Mouse (Mus musculus) CH12.LX (cell line): Measurements from ENCODE around the gene Gipr. TPM values are rescaled to one million over a fixed set of nuclear protein-coding genes. Genes with fewer than 3 reads are reported as not detected.
A peak's percentile ranks its signal among the peaks of the same experiment; 100 is the strongest.

Experiments
- DNase-seq: peaks from one replicate; pipeline ENCODE4 v3.0.0-alpha.2; 2013; ENCODE audit errors: extremely low read depth
- H3K27ac ChIP-seq: 2 replicates; pipeline ENCODE4 v1.5.1; 2012; ENCODE audit warnings: low read depth, mild to moderate bottlenecking, control low read depth, moderate library complexity; ENCODE audit not compliant: insufficient read depth
- H3K27me3 ChIP-seq: replicated peaks from 2 replicates; pipeline ENCODE3; 2012; ENCODE audit warnings: inconsistent platforms
- H3K36me3 ChIP-seq, 2 experiments: replicated peaks in 1 of 2; 2 replicates each; pipeline versions ENCODE3 to v1.6.1; 2012; ENCODE audit warnings: inconsistent platforms in 1 of 2, low read length in 1 of 2, mild to moderate bottlenecking in 1 of 2, mixed read lengths in 1 of 2, moderate library complexity in 1 of 2; ENCODE audit not compliant: control insufficient read depth in 1 of 2, insufficient read depth in 1 of 2
- H3K4me1 ChIP-seq, 2 experiments: 2 replicates each; pipeline ENCODE4 v1.6.1; 2012; ENCODE audit warnings: inconsistent platforms in 1 of 2, moderate library complexity in 1 of 2; ENCODE audit not compliant: insufficient read depth in 2 of 2, control insufficient read depth in 1 of 2
- H3K4me2 ChIP-seq: 2 replicates; pipeline ENCODE4 v1.6.1; 2012; ENCODE audit warnings: low read depth, mild to moderate bottlenecking, control low read depth; ENCODE audit not compliant: poor library complexity, insufficient read depth, severe bottlenecking
- H3K4me3 ChIP-seq, 3 experiments: fragments of 150-350 bp in 1 of 3; sonication (generic) in 1 of 3; replicated peaks in 1 of 3; 2 replicates each; pipeline versions ENCODE3 to v1.5.1; 2011 to 2012; ENCODE audit warnings: low read depth in 2 of 3, low read length in 2 of 3, mild to moderate bottlenecking in 2 of 3, moderate library complexity in 2 of 3, control low read depth in 1 of 3, improper control_type of control experiment in 1 of 3, inconsistent platforms in 1 of 3, mixed read lengths in 1 of 3; ENCODE audit not compliant: poor library complexity in 1 of 3
- H3K79me2 ChIP-seq: replicated peaks from 2 replicates; pipeline ENCODE4 v1.6.1; 2012; ENCODE audit warnings: mild to moderate bottlenecking, moderate library complexity; ENCODE audit not compliant: control insufficient read depth, poor library complexity, insufficient read depth, severe bottlenecking; ENCODE audit errors: extremely low read depth
- H3K9ac ChIP-seq: 2 replicates; pipeline ENCODE4 v1.6.1; 2012; ENCODE audit warnings: low read depth, mild to moderate bottlenecking, control low read depth, moderate library complexity; ENCODE audit not compliant: insufficient read depth
- H3K9me3 ChIP-seq: replicated peaks from 2 replicates; pipeline ENCODE3; 2012; ENCODE audit warnings: low read length, inconsistent platforms, mixed read lengths
- BHLHE40 ChIP-seq: IDR thresholded peaks from 2 replicates; pipeline ENCODE4 v1.6.1; 2011; ENCODE audit warnings: mild to moderate bottlenecking, low read depth, low read length, improper control_type of control experiment
- CHD2 ChIP-seq: IDR thresholded peaks from 2 replicates; pipeline ENCODE4 v1.6.1; 2011; ENCODE audit warnings: low read length, improper control_type of control experiment
- CTCF ChIP-seq, 2 experiments: IDR thresholded peaks in 1 of 2; conservative IDR thresholded peaks in 1 of 2; 2 replicates each; pipeline ENCODE4 v1.5.1; 2011 to 2012; ENCODE audit warnings: low read depth in 2 of 2, low read length in 2 of 2, improper control_type of control experiment in 1 of 2, inconsistent platforms in 1 of 2, mild to moderate bottlenecking in 1 of 2, moderate library complexity in 1 of 2
- E2F4 ChIP-seq: IDR thresholded peaks from 2 replicates; pipeline ENCODE4 v1.6.1; 2011; ENCODE audit warnings: low read depth, low read length, improper control_type of control experiment; ENCODE audit not compliant: insufficient replicate concordance
- ELF1 ChIP-seq: IDR thresholded peaks from 2 replicates; pipeline ENCODE4 v1.6.1; 2014; ENCODE audit warnings: low read depth, mild to moderate bottlenecking, inconsistent platforms, low read length, improper control_type of control experiment
- EP300 ChIP-seq: IDR thresholded peaks from 2 replicates; pipeline ENCODE4 v1.6.1; 2011; ENCODE audit warnings: low read length, improper control_type of control experiment
- ETS1 ChIP-seq: conservative IDR thresholded peaks from 2 replicates; pipeline ENCODE4 v1.6.1; 2012; ENCODE audit warnings: low read depth, mild to moderate bottlenecking, inconsistent platforms, low read length, improper control_type of control experiment, moderate library complexity
- GABPA ChIP-seq: IDR thresholded peaks from 2 replicates; pipeline ENCODE4 v1.6.1; 2012; ENCODE audit warnings: low read depth, low read length, improper control_type of control experiment, inconsistent platforms; ENCODE audit not compliant: insufficient replicate concordance
- HCFC1 ChIP-seq: IDR thresholded peaks from 2 replicates; pipeline ENCODE4 v1.6.1; 2012; ENCODE audit warnings: low read depth, mild to moderate bottlenecking, inconsistent platforms, low read length, improper control_type of control experiment
- IRF4 ChIP-seq: IDR thresholded peaks from 2 replicates; pipeline ENCODE4 v1.6.1; 2014; ENCODE audit warnings: low read depth, mild to moderate bottlenecking, inconsistent platforms, low read length, improper control_type of control experiment
- JUN ChIP-seq: IDR thresholded peaks from 2 replicates; pipeline ENCODE4 v1.6.1; 2011; ENCODE audit warnings: low read depth, mild to moderate bottlenecking, low read length, improper control_type of control experiment, moderate library complexity; ENCODE audit not compliant: insufficient read depth
- JUND ChIP-seq: conservative IDR thresholded peaks from 2 replicates; pipeline ENCODE4 v1.6.1; 2011; ENCODE audit warnings: low read depth, low read length, improper control_type of control experiment
- MAFK ChIP-seq: IDR thresholded peaks from 2 replicates; pipeline ENCODE4 v1.6.1; 2011; ENCODE audit warnings: low read length, improper control_type of control experiment; ENCODE audit not compliant: insufficient replicate concordance
- MAZ ChIP-seq: IDR thresholded peaks from 2 replicates; pipeline ENCODE4 v1.6.1; 2012; ENCODE audit warnings: low read depth, mild to moderate bottlenecking, inconsistent platforms, low read length, improper control_type of control experiment, moderate library complexity
- MEF2A ChIP-seq: IDR thresholded peaks from 2 replicates; pipeline ENCODE4 v1.6.1; 2014; ENCODE audit warnings: low read depth, mild to moderate bottlenecking, inconsistent platforms, low read length, improper control_type of control experiment, borderline replicate concordance
- MXI1 ChIP-seq: IDR thresholded peaks from 2 replicates; pipeline ENCODE4 v1.6.1; 2011; ENCODE audit warnings: mild to moderate bottlenecking, low read depth, low read length, improper control_type of control experiment
- NELFE ChIP-seq: IDR thresholded peaks from 2 replicates; pipeline ENCODE4 v1.6.1; 2011; ENCODE audit warnings: low read depth, low read length, improper control_type of control experiment
- NRF1 ChIP-seq: IDR thresholded peaks from 2 replicates; pipeline ENCODE4 v1.6.1; 2014; ENCODE audit warnings: low read depth, mild to moderate bottlenecking, inconsistent platforms, low read length, improper control_type of control experiment, moderate library complexity
- PAX5 ChIP-seq: IDR thresholded peaks from 2 replicates; pipeline ENCODE4 v1.6.1; 2012; ENCODE audit warnings: low read length, inconsistent platforms, mixed read lengths
- POLR2A ChIP-seq: IDR thresholded peaks from 2 replicates; pipeline ENCODE4 v1.6.1; 2011; ENCODE audit warnings: low read depth, mild to moderate bottlenecking, improper control_type of control experiment, low read length
- POLR2AphosphoS2 ChIP-seq: IDR thresholded peaks from 2 replicates; pipeline ENCODE4 v1.6.1; 2011; ENCODE audit warnings: low read depth, low read length, improper control_type of control experiment
- SIN3A ChIP-seq: IDR thresholded peaks from 2 replicates; pipeline ENCODE4 v1.6.1; 2012; ENCODE audit warnings: low read length, improper control_type of control experiment, inconsistent platforms
- SMC3 ChIP-seq: IDR thresholded peaks from 2 replicates; pipeline ENCODE4 v1.6.1; 2011; ENCODE audit warnings: low read depth, low read length, improper control_type of control experiment
- TBP ChIP-seq: conservative IDR thresholded peaks from 2 replicates; pipeline ENCODE4 v1.6.1; 2011; ENCODE audit warnings: low read depth, low read length, improper control_type of control experiment
- TCF12 ChIP-seq: IDR thresholded peaks from 2 replicates; pipeline ENCODE4 v1.6.1; 2014; ENCODE audit warnings: low read depth, mild to moderate bottlenecking, inconsistent platforms, low read length, improper control_type of control experiment
- USF1 ChIP-seq: IDR thresholded peaks from 2 replicates; pipeline ENCODE4 v1.6.1; 2014; ENCODE audit warnings: low read depth, mild to moderate bottlenecking, inconsistent platforms, low read length, improper control_type of control experiment
- USF2 ChIP-seq: conservative IDR thresholded peaks from 2 replicates; pipeline ENCODE4 v1.6.1; 2011; ENCODE audit warnings: low read depth, low read length, improper control_type of control experiment
- ZC3H11A ChIP-seq: IDR thresholded peaks from 2 replicates; pipeline ENCODE4 v1.6.1; 2012; ENCODE audit warnings: low read depth, mild to moderate bottlenecking, inconsistent platforms, low read length, improper control_type of control experiment
- ZKSCAN1 ChIP-seq: IDR thresholded peaks from 2 replicates; pipeline ENCODE4 v1.6.1; 2012; ENCODE audit warnings: low read depth, inconsistent platforms, low read length, improper control_type of control experiment, borderline replicate concordance
- ZMIZ1 ChIP-seq: IDR thresholded peaks from 2 replicates; pipeline ENCODE4 v1.6.1; 2012; ENCODE audit warnings: low read depth, mild to moderate bottlenecking, inconsistent platforms, low read length, improper control_type of control experiment
- ZNF384 ChIP-seq: IDR thresholded peaks from 2 replicates; pipeline ENCODE4 v1.6.1; 2012; ENCODE audit warnings: low read depth, low read length, improper control_type of control experiment, inconsistent platforms
- dilution Hi-C: fragments of 300-500 bp; cut with MboI; formaldehyde crosslinking; loops from 2 replicates; pipeline ENCODE4 v1.14.3; 2020; ENCODE audit warnings: low sequenced_read_pairs; ENCODE audit not compliant: extremely low pct_unique_long_range_greater_than_20kb, extremely low pct_ligation_motif_present
- in situ Hi-C: fragments of 300-500 bp; cut with MboI; formaldehyde crosslinking; loops from 3 replicates; pipeline ENCODE4 v1.14.3; 2019; ENCODE audit warnings: low sequenced_read_pairs, low pct_ligation_motif_present, low pct_unique_long_range_greater_than_20kb, mixed read lengths
- polyA plus RNA-seq: library from polyadenylated mRNA; unstranded; fragments of >175 nt; gene quantifications from 2 replicates; pipeline ENCODE4 v1.2.1, GENCODE M21; 2012; ENCODE audit warnings: low read depth; ENCODE audit not compliant: insufficient read length
- total RNA-seq, 2 experiments: library from RNA; depleted of rRNA; stranded (reverse); fragments of 300-350 nt in 1 of 2; fragments of >200 nt in 1 of 2; gene quantifications; 2 replicates each; pipeline ENCODE4 v1.2.3; 2012 to 2014

Gene Gipr
- total and polyA plus RNA-seq, 3 experiments, result 0.04 to 0.11 TPM; not detected in 1

GRCm38 (mm10) chr7:19184250-19184649 lies 18.3 kb upstream of the Gipr start:
- Histone ChIP-seq H3K4me1 (peaks cover 12 to 36% of the 10 kb centered on the region in 2 experiments), H3K9ac (no peak overlapping the region), H3K36me3 (peaks cover 35 to 62% of the 10 kb centered on the region in 2 experiments), H3K9me3 (no peaks in the 10 kb centered on the region), H3K79me2 (no peaks in the 10 kb centered on the region), H3K4me3 (no peak overlapping the region), H3K27ac (no peak overlapping the region), H3K4me2 (no peak overlapping the region), H3K27me3 (no peaks in the 10 kb centered on the region)
- TF ChIP-seq MAFK, result no peak
- in situ Hi-C loops (loop anchor here (5.0 kb wide), 1 partner anchor 98 kb away; the partner anchor contains the start of genes Ppm1n and Rtn2), dilution Hi-C loops (no loop called here)
- no peak for DNase-seq

GRCm38 (mm10) chr7:19180862-19181429 lies 15.0 kb upstream of the Gipr start:
- in situ Hi-C loops (loop anchor here (5.0 kb wide), 1 partner anchor 101 kb away; the partner anchor contains the start of genes Ppm1n and Rtn2), dilution Hi-C loops (no loop called here)
- Histone ChIP-seq H3K4me1 (peaks cover 16 to 49% of the 10 kb centered on the region in 2 experiments), H3K27ac (peak overlapping the region; percentile 57), H3K79me2 (no peaks in the 10 kb centered on the region), H3K9ac (peak overlapping the region; percentile 76), H3K4me3 (peak overlapping the region; percentile 59 to 87 (median 82))
- peak; percentile 13; the same call in 1 of the 2 replicates for TF ChIP-seq BHLHE40
- TF ChIP-seq MAZ, result no peak
- no peak for TF ChIP-seq POLR2AphosphoS2
- peak; percentile 48; the same call in 1 of the 2 replicates for TF ChIP-seq ELF1
- peak; percentile 80 for TF ChIP-seq SIN3A
- TF ChIP-seq EP300, result no peak
- no peak for TF ChIP-seq SMC3
- no peak for TF ChIP-seq USF1
- no peak for TF ChIP-seq HCFC1
- TF ChIP-seq ZNF384, result no peak
- TF ChIP-seq JUN, result no peak
- TF ChIP-seq USF2, result no peak
- TF ChIP-seq POLR2A, result peak; percentile 61; the same call in 1 of the 2 replicates
- no peak for TF ChIP-seq ZC3H11A
- no peak for TF ChIP-seq GABPA
- TF ChIP-seq CTCF (conservative IDR thresholded peaks at IDR 0.05 in 1 of 2, IDR thresholded peaks at IDR 0.05 in 1 of 2; ENCODE audit: low read depth in 2 of 2, low read length in 2 of 2), result peak in 1 of 2 experiments; percentile 26; a peak in 1 of 4 replicates
- TF ChIP-seq IRF4, result no peak
- no peak for TF ChIP-seq PAX5
- TF ChIP-seq TBP, result no peak
- TF ChIP-seq JUND, result no peak
- TF ChIP-seq MEF2A, result no peak
- TF ChIP-seq ETS1, result no peak
- TF ChIP-seq NELFE, result 0 out of 2 replicates have a peak, but pooled peaks have one; percentile 12
- TF ChIP-seq ZKSCAN1, result no peak
- TF ChIP-seq NRF1, result no peak
- no peak for TF ChIP-seq E2F4
- TF ChIP-seq ZMIZ1, result no peak
- TF ChIP-seq TCF12, result 0 out of 2 replicates have a peak, but pooled peaks have one; percentile 33
- peak; percentile 70 for TF ChIP-seq MXI1
- TF ChIP-seq CHD2, result no peak
- TF ChIP-seq, all 38 proteins: peak for 8
- Histone ChIP-seq H3K27me3 (peaks cover 8% of the 10 kb centered on the region), H3K9me3 (no peaks in the 10 kb centered on the region), H3K36me3 (peaks cover 18 to 36% of the 10 kb centered on the region in 2 experiments), H3K4me2 (peak overlapping the region; percentile 87)
- DNase-seq, result peak; percentile 55
